16 mouse cellular contexts compared by ENCODE assay signal in the genomic region with DNA sequence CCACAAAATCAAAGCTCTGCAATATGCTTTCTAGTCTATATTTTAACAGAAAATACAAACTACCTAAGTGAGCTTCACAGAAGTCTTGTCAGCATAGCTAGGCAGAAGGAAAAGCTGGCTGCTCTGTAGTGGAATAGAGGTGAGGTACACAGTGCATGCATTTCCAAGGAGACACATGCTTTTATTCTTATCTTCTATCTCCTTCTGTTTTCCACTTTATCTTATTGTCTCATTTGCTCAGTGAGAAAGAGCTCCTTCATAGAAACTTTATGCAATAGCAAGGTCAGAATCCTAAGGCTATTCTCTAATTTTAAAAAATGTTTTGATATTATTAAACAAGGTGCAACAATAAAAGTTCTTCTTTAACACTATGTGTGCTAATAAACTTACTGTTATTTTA.
"Had no signal": no experiment of that assay in that cellular context is flagged by ENCODE, and none has a peak within 500 bp of the region (broad histone marks: within the 10 kb centered on the region; RNA-seq: fewer than 3 reads in every experiment).

No protein-coding gene starts in this region.

- H3K27me3 ChIP-seq: neural tube, embryonic 12.5 days; neural tube, embryonic 13.5 days; neural tube, embryonic 15.5 days; stomach, embryonic 15.5 days had no signal

- H3K4me3 ChIP-seq: neural tube, embryonic 12.5 days; neural tube, embryonic 13.5 days; neural tube, embryonic 15.5 days; stomach, embryonic 15.5 days had no signal

- H3K9me3 ChIP-seq: neural tube, embryonic 12.5 days; neural tube, embryonic 13.5 days; neural tube, embryonic 15.5 days; stomach, embryonic 15.5 days had no signal

- H3K27ac ChIP-seq: neural tube, embryonic 12.5 days; neural tube, embryonic 13.5 days; neural tube, embryonic 15.5 days; stomach, embryonic 15.5 days; stomach, postnatal 0 days had no signal

- H3K4me1 ChIP-seq: neural tube, embryonic 12.5 days; neural tube, embryonic 13.5 days; neural tube, embryonic 15.5 days; stomach, embryonic 15.5 days had no signal

- DNase-seq: retina, postnatal 1 day; right cerebral cortex, postnatal 14 days; right cerebral cortex, postnatal 25 days; right cerebral cortex, postnatal 4 days; spleen, adult 18-20 months; thymus, adult 18-20 months; thymus, adult 2 months; thymus, postnatal 14 days; thymus, postnatal 25 days; thymus, postnatal 36 days; thymus, postnatal 4 days had no signal

- H3K36me3 ChIP-seq: neural tube, embryonic 12.5 days; neural tube, embryonic 13.5 days; neural tube, embryonic 15.5 days; stomach, embryonic 15.5 days had no signal

- H3K9ac ChIP-seq: neural tube, embryonic 12.5 days; neural tube, embryonic 13.5 days; neural tube, embryonic 15.5 days; stomach, embryonic 15.5 days had no signal
